Mouse (Mus musculus) C2C12 (cell line): Measurements from ENCODE around the gene Ip6k3. TPM values are rescaled to one million over a fixed set of nuclear protein-coding genes. Genes with fewer than 3 reads are reported as not detected.

ENCODE experiments used
- H3K27me3 ChIP-seq: one replicate; pipeline ENCODE4 v1.6.1; 2011; ENCODE audit not compliant: control insufficient read depth, insufficient read depth, insufficient read length
- H3K36me3 ChIP-seq: one replicate; pipeline ENCODE4 v1.6.1; 2011; ENCODE audit not compliant: control insufficient read depth, insufficient read depth
- H3K4me3 ChIP-seq: one replicate; pipeline ENCODE4 v1.5.1; 2011; ENCODE audit warnings: mild to moderate bottlenecking, control low read depth; ENCODE audit not compliant: poor library complexity, insufficient read depth, severe bottlenecking
- H3K79me2 ChIP-seq: one replicate; pipeline ENCODE4 v1.6.1; 2011; ENCODE audit not compliant: control insufficient read depth, insufficient read depth
- H3K79me3 ChIP-seq: one replicate; pipeline ENCODE4 v1.6.1; 2011; ENCODE audit warnings: low read depth, control low read depth
- H3ac ChIP-seq: one replicate; pipeline ENCODE3; 2011; ENCODE audit warnings: low read depth; ENCODE audit not compliant: control insufficient read depth, insufficient read length
- CEBPB ChIP-seq: IDR thresholded peaks from one replicate; pipeline ENCODE4 v1.6.1; 2011; ENCODE audit warnings: low read depth, mild to moderate bottlenecking, control low read depth, moderate library complexity
- CTCF ChIP-seq: IDR thresholded peaks from one replicate; pipeline ENCODE4 v1.5.1; 2011; ENCODE audit not compliant: control insufficient read depth, insufficient read depth, insufficient read length
- FOSL1 ChIP-seq: IDR thresholded peaks from one replicate; pipeline ENCODE4 v1.8.0; 2011; ENCODE audit warnings: mild to moderate bottlenecking, low read length; ENCODE audit not compliant: poor library complexity, insufficient read depth, severe bottlenecking
- MAX ChIP-seq: IDR thresholded peaks from one replicate; pipeline ENCODE4 v1.6.1; 2011; ENCODE audit warnings: mild to moderate bottlenecking, control low read depth
- MYOD1 ChIP-seq: IDR thresholded peaks from one replicate; pipeline ENCODE4 v1.6.1; 2011; ENCODE audit warnings: low read depth; ENCODE audit not compliant: control insufficient read depth, insufficient read length
- MYOG ChIP-seq: IDR thresholded peaks from one replicate; pipeline ENCODE4 v1.6.1; 2011; ENCODE audit not compliant: control insufficient read depth, insufficient read length; ENCODE audit errors: extremely low read depth
- USF1 ChIP-seq: IDR thresholded peaks from one replicate; pipeline ENCODE4 v1.6.1; 2011; ENCODE audit warnings: low read depth, mild to moderate bottlenecking, control low read depth, moderate library complexity
- polyA plus RNA-seq: library from polyadenylated mRNA; unstranded; fragments of >200 nt; fragmentation: generic; extraction: Trizol; gene quantifications from one replicate; pipeline ENCODE4 v1.2.1, GENCODE M21; 2012; ENCODE audit warnings: missing spikeins

Ip6k3 gene
- polyA plus RNA-seq, 1 experiment = 0.08 TPM

GRCm38 (mm10) chr17:27203358-27204074 lies 35.9 kb upstream of the Ip6k3 start:
- Histone ChIP-seq H3K79me2 (peaks cover 52% of the 10 kb centered on the region), H3K4me3 (peak overlapping the region; percentile 82), H3K79me3 (peaks cover 19% of the 10 kb centered on the region), H3ac (peak overlapping the region; percentile 100), H3K27me3 (no peaks in the 10 kb centered on the region), H3K36me3 (peaks cover 35% of the 10 kb centered on the region)
- no peak for TF ChIP-seq FOSL1
- TF ChIP-seq CEBPB = no peak
- TF ChIP-seq CTCF = no peak
- TF ChIP-seq USF1 = no peak
- TF ChIP-seq MYOD1 = no peak
- no peak for TF ChIP-seq MYOG
- no peak for TF ChIP-seq MAX

GRCm38 (mm10) chr17:27202919-27203357 lies 35.3 kb upstream of the Ip6k3 start:
- no peak for TF ChIP-seq MYOG
- peaks cover 52% of the 10 kb centered on the region for H3K79me2 ChIP-seq
- no peaks in the 10 kb centered on the region for H3K27me3 ChIP-seq
- H3ac ChIP-seq = peak overlapping the region; percentile 100
- peak overlapping the region; percentile 82 for H3K4me3 ChIP-seq
- H3K79me3 ChIP-seq = peaks cover 19% of the 10 kb centered on the region
- peaks cover 41% of the 10 kb centered on the region for H3K36me3 ChIP-seq

- Histone ChIP-seq H3K4me3 (no peak overlapping the region), H3ac (no peak overlapping the region), H3K79me3 (peaks cover 19% of the 10 kb centered on the region), H3K36me3 (peaks cover 48% of the 10 kb centered on the region), H3K27me3 (no peaks in the 10 kb centered on the region), H3K79me2 (peaks cover 52% of the 10 kb centered on the region)
- peak; percentile 59 for TF ChIP-seq MAX
- no peak for TF ChIP-seq USF1
- TF ChIP-seq FOSL1 = no peak
- TF ChIP-seq CEBPB = no peak
Observed at GRCm38 (mm10) chr17:27201981-27202380, 34.4 kb upstream of the Ip6k3 start.

GRCm38 (mm10) chr17:27200801-27201200 lies 33.2 kb upstream of the Ip6k3 start:
- no peak overlapping the region for H3ac ChIP-seq
- peaks cover 52% of the 10 kb centered on the region for H3K79me2 ChIP-seq
- H3K79me3 ChIP-seq = peaks cover 19% of the 10 kb centered on the region
- no peaks in the 10 kb centered on the region for H3K27me3 ChIP-seq
- TF ChIP-seq USF1 = peak; percentile 50
- no peak for TF ChIP-seq FOSL1
- no peak overlapping the region for H3K4me3 ChIP-seq
- peaks cover 55% of the 10 kb centered on the region for H3K36me3 ChIP-seq

- TF ChIP-seq USF1 (no peak), MYOD1 (no peak)
- H3K36me3 ChIP-seq = peaks cover 63% of the 10 kb centered on the region
- no peaks in the 10 kb centered on the region for H3K27me3 ChIP-seq
- H3ac ChIP-seq = no peak overlapping the region
- no peak overlapping the region for H3K4me3 ChIP-seq
- H3K79me2 ChIP-seq = peaks cover 52% of the 10 kb centered on the region
- peaks cover 19% of the 10 kb centered on the region for H3K79me3 ChIP-seq
Observed at GRCm38 (mm10) chr17:27199864-27200263, 32.3 kb upstream of the Ip6k3 start.

- TF ChIP-seq MAX = no peak
- TF ChIP-seq FOSL1 = no peak
- TF ChIP-seq CTCF = no peak
- no peak for TF ChIP-seq CEBPB
- no peak for TF ChIP-seq USF1
- no peak for TF ChIP-seq MYOG
- no peak for TF ChIP-seq MYOD1
- Histone ChIP-seq H3K79me2 (peaks cover 52% of the 10 kb centered on the region), H3K4me3 (no peak overlapping the region), H3K27me3 (no peaks in the 10 kb centered on the region), H3K36me3 (peaks cover 65% of the 10 kb centered on the region), H3K79me3 (peaks cover 19% of the 10 kb centered on the region), H3ac (no peak overlapping the region)
Observed at GRCm38 (mm10) chr17:27199205-27199604, 31.6 kb upstream of the Ip6k3 start.
